Mouse (Mus musculus) B cell, adult 2 months (primary cell): ENCODE data around the gene Cbarp.
A peak's percentile ranks its signal among the peaks of the same experiment; 100 is the strongest.

Experiments used
- DNase-seq, 2 experiments: peaks; one replicate each; pipeline ENCODE4 v3.0.0; 2022

Gene Cbarp

DNA sequence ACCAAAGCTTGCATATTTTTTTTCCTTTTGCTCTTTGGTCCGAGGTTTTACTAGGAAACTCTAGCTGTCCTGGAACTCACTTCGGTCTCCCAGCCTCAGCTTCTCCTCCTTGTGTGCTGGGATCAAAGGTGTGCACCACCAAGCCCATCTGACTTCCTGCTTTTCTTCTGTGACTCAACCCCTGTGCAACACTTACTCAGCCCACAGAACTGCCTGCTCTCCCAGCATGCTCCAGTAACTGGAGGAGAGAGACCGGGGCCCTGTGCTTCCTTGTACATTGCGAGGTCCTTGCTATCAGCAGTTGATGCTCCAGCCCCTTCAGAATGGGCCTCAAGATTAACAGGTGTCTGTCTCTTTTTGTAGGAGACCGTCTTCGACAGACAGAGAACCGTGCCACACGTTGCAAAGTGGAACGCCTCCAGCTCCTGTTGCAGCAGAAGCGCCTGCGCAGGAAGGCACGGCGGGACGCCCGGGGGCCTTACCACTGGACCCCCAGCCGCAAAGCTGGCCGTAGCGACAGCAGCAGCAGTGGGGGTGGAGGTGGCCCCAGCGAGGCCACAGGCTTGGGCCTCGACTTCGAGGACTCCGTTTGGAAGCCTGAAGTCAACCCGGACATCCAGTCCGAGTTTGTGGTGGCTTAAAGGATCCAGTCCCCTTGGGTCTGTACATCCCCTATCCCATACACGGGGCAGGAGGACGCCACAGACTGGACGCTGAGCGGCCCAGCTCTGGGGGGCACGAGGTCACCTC is 15.5 kb upstream of the Cbarp start:
- DNase-seq, result no peak

DNA sequence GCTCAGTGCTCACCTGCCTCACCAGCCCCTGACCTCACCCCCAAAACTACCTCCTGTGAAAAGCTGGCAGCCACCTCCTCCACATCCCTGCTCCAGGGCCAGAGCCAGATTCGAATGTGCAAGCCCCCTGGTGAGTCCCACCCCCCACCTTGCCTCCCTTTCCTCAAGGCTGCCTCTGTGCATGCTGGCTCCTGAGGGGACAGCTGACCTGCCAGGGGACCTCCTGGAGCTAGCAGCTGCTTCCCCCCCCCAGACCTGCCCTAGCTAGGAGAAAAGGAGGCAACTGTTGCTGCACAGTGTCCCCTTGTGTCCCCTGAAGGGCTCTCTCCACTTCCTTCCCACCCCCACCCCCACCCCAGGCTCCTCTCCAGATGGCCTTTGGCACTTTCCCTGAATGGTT is 14.6 kb upstream of the Cbarp start:
- DNase-seq, result no peak

- no peak for DNase-seq
These were observed 13.7 kb upstream of the Cbarp start for GRCm38 (mm10) chr10:80154384-80154783.

GRCm38 (mm10) chr10:80153713-80154112 is 13.1 kb upstream of the Cbarp start:
- DNase-seq, result no peak

DNA sequence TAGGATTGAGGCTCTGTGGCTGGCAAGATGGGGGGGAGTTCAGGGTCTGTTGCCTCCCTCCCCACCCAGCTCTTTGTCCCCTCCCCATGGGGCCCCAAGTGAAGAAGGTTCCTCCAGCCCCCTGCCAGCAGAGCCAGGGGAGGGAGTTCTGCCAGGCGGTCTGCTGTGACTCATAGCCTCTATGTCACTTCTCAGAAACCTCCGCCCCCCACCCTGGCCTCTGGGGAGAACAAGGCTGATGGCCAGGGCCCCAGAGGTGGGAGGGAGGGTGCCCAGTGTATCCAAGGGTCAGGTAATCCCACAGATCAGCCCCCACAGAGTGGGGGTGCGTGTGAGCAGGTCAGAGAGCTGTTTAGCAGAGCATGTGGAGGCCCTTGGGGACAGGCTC is 12.2 kb upstream of the Cbarp start:
- peak; percentile 50 to 57 for DNase-seq

DNA sequence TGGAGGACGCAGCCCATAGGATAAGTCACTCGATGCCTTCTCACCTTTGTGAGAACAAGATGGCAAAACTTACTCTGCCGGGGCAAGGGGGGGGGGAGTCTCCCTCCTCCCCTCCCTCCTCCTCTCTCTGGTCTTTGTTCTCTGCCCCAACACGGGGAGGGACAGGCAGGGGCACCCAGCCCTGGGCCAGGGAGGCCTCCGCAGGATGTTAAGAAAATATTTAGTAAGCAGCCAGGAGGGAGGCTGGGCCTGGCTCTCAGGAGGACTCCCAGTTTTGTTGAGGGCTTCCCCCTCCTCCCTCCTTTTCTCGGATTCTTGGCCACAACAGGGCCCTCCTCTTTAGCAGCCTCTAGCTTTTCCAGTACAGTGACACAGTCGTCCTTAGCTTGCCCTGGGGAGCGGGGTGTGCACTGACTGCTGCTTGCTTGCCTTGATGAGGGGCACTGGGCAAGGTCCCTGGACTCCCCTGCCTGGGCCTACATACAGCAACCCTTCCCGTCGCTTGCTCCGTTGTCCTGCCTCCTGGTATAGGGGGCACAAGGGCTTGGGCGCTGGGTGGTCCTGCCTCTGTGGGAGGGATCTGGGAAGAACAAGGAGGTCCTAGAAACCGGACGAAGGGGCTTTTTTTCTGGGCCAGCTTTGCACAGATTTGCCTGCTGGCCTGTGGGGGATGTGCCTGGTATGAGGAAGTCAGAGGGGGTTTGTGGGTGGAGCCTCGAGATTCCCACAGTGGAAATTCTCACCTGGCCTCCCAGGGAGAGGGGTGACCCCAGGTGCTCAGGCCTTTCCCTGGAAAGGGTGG is 11.6 kb upstream of the Cbarp start:
- DNase-seq, result peak; percentile 37 to 40

- peak; percentile 53 for DNase-seq
These were observed 10.8 kb upstream of the Cbarp start for GRCm38 (mm10) chr10:80151211-80152034.

GRCm38 (mm10) chr10:80150226-80151210 is 9.9 kb upstream of the Cbarp start:
- peak; percentile 72 to 75 for DNase-seq

DNA sequence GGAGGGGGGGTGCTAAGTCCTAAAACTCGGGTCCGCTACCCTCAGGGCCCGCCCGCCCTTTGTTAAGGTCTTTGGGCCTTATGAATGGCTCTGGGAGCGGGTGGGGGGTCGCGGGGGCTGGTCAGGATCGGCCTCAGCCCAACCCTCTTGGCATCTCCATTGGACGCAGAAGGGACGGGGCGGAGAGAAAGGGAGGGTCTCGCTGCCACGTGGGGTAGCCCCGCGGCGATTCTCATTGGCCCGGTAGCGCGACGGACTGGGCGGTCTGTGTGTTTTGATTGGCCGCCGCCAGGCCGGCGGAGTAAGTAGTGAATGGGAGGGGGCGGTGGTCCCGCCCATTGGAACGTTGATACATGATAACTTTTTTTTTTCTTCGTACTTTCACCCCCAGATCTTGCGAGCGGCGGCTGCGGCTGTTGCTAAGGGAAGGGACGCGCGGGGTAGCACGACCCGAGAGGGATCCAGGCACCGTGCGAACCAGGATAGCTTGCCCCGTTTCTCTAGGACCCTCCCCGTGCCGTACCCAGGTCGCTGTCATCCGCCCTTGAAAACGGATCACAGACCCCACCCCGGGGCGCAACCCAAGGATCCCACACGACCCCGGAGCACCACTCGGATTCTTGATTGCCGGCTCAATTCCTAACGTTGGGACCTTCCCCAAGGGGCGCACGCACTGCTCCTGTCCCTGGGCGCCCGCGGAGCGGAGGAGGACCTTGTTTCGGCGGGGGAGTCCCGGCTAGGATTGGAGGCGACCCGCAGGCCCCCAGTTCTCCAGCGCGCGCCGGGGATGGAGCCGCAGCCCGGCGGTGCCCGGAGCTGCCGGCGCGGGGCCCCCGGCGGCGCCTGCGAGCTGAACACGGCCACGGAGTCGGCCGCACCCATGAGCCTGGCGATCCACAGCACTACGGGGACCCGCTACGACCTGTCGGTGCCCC is 8.9 kb upstream of the Cbarp start:
- DNase-seq, result peak; percentile 94 to 96

GRCm38 (mm10) chr10:80148610-80149290 is 8.1 kb upstream of the Cbarp start:
- DNase-seq, result peak; percentile 93 to 96

- DNase-seq, result peak; percentile 46 to 51
These were observed 7.3 kb upstream of the Cbarp start, which contains the start of gene Midn for GRCm38 (mm10) chr10:80147719-80148601. TSS of gene Midn (plus strand) at chr10:80148272.

- DNase-seq, result no peak
These were observed 6.6 kb upstream of the Cbarp start for GRCm38 (mm10) chr10:80147146-80147718.

DNA sequence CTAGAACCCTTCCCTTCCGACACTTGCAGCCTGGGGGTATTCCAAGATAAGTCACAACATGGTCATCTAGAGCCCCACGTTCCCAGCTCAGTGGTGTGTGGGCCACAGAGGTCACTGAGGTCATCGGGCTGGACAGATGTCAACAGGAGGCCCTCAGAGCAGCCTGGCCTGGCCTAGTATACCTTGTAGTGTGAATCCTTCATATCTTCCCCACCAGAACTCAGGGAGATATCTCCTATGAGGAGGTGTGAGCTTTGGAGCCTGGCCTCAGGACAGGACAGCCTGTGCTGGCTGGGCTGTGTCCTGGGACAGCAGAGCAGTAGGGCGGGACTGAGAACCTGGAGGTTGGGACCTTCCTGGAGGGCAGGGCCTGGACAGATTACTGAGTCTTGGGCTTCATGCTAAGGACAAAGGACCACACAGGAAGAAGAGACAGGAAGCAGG is 6.0 kb upstream of the Cbarp start:
- DNase-seq, result no peak

- DNase-seq, result no peak
These were observed 5.3 kb upstream of the Cbarp start for GRCm38 (mm10) chr10:80145896-80146295.

- peak; percentile 82 to 84 for DNase-seq
These were observed 4.5 kb upstream of the Cbarp start for GRCm38 (mm10) chr10:80144864-80145838.

GRCm38 (mm10) chr10:80144159-80144558 is 3.5 kb upstream of the Cbarp start:
- DNase-seq, result no peak

GRCm38 (mm10) chr10:80143664-80144063 is 3.0 kb upstream of the Cbarp start:
- DNase-seq, result no peak
